Mouse (Mus musculus) liver, postnatal 0 days (tissue): Measurements from ENCODE around the gene Dis3l2.
A peak's percentile ranks its signal among the peaks of the same experiment; 100 is the strongest.

Source experiments
- CTCF ChIP-seq: sonication (generic); IDR thresholded peaks from 2 replicates; pipeline ENCODE4 v1.5.1; 2016; ENCODE audit warnings: antibody characterized with exemption, low read depth
- EP300 ChIP-seq: IDR thresholded peaks from 2 replicates; pipeline ENCODE4 v1.6.1; 2016; ENCODE audit warnings: antibody characterized with exemption, low read depth, mild to moderate bottlenecking

GRCm38 (mm10) chr1:86670279-86671038 is 33.1 kb upstream of the Dis3l2 start, which contains the start of gene Nppc:
- TF ChIP-seq CTCF, result peak; percentile 64
- TF ChIP-seq EP300, result no peak
